Comparison of ENCODE assay signal across 19 mouse cellular contexts in genomic region chr10:10350550-10350949, GRCm38 (mm10).
"Had no signal": no experiment of that assay in that cellular context is flagged by ENCODE, and none has a peak within 500 bp of the region (broad histone marks: within the 10 kb centered on the region; RNA-seq: fewer than 3 reads in every experiment).

No protein-coding gene starts in this region.

- H3K4me1 ChIP-seq: midbrain, embryonic 10.5 days; midbrain, embryonic 12.5 days; neural tube, embryonic 13.5 days; neural tube, embryonic 15.5 days had no signal

- H3K27ac ChIP-seq: midbrain, embryonic 10.5 days; midbrain, embryonic 12.5 days; neural tube, embryonic 13.5 days; neural tube, embryonic 15.5 days had no signal

- H3K4me3 ChIP-seq: midbrain, embryonic 10.5 days; midbrain, embryonic 12.5 days; myocyte; neural tube, embryonic 13.5 days; neural tube, embryonic 15.5 days had no signal

- ATAC-seq: midbrain, embryonic 16.5 days had no signal

- DNase-seq: lung, adult 18-20 months; lung, embryonic 14.5 days; lung, postnatal 10 days; lung, postnatal 4 days; midbrain, embryonic 14.5 days; retina, postnatal 1 day; right cerebral cortex, adult 18-20 months; right cerebral cortex, postnatal 25 days; right cerebral cortex, postnatal 4 days; spleen, adult 18-20 months; thymus, adult 18-20 months; thymus, postnatal 25 days; thymus, postnatal 4 days had no signal

- H3K27me3 ChIP-seq: midbrain, embryonic 12.5 days; neural tube, embryonic 13.5 days; neural tube, embryonic 15.5 days had no signal

- H3K36me3 ChIP-seq: midbrain, embryonic 10.5 days; midbrain, embryonic 12.5 days; neural tube, embryonic 13.5 days; neural tube, embryonic 15.5 days had no signal
